Mouse (Mus musculus) CD4-positive naive resting alpha-beta T cell, adult 57 days (primary cell): ENCODE measurements around the gene Zfp965. TPM values are rescaled to one million over a fixed set of nuclear protein-coding genes. Genes with fewer than 3 reads are reported as not detected.

Experiments used
- total RNA-seq: library from RNA; stranded (reverse); gene quantifications from one replicate; pipeline ENCODE4 v1.2.4, GENCODE M21; 2023

The Zfp965 gene
- 1.1 TPM for total RNA-seq

GRCm38 (mm10) chr2:175469685-175470084 lies at the start of gene Zfp965:
Zfp965 (plus strand) TSS chr2:175469985.

GRCm38 (mm10) chr2:175435707-175436106 lies 34.1 kb upstream of the Zfp965 start, which contains the start of gene Gm4724:
Gm4724 (minus strand) TSS chr2:175435807.

Other genes starting within 250 kb of the Zfp965 start
- gene Gm14440, start 194.9 kb upstream of the Zfp965 start, total RNA-seq, result 4.8 TPM
- 9.3 TPM for gene Gm4631, start 131.8 kb upstream of the Zfp965 start, total RNA-seq
- 1.6 TPM for gene Zfp968, start 97.5 kb upstream of the Zfp965 start, total RNA-seq
- gene Gm4724, start 34.2 kb upstream of the Zfp965 start, total RNA-seq, result 2.4 TPM
- gene Gm11007, start 174.0 kb downstream of the Zfp965 start, total RNA-seq, result not detected
- gene Zfp969, start 233.7 kb downstream of the Zfp965 start, total RNA-seq, result not detected